Mouse (Mus musculus): ENCODE measurements around the gene Etv3.
A peak's percentile ranks its signal among the peaks of the same experiment; 100 is the strongest.
"Not testable (repeated sequence)": the region's sequence is repeated elsewhere in the genome, so short reads cannot be mapped to it uniquely, and the experiment has no call there.

The Etv3 gene

DNA sequence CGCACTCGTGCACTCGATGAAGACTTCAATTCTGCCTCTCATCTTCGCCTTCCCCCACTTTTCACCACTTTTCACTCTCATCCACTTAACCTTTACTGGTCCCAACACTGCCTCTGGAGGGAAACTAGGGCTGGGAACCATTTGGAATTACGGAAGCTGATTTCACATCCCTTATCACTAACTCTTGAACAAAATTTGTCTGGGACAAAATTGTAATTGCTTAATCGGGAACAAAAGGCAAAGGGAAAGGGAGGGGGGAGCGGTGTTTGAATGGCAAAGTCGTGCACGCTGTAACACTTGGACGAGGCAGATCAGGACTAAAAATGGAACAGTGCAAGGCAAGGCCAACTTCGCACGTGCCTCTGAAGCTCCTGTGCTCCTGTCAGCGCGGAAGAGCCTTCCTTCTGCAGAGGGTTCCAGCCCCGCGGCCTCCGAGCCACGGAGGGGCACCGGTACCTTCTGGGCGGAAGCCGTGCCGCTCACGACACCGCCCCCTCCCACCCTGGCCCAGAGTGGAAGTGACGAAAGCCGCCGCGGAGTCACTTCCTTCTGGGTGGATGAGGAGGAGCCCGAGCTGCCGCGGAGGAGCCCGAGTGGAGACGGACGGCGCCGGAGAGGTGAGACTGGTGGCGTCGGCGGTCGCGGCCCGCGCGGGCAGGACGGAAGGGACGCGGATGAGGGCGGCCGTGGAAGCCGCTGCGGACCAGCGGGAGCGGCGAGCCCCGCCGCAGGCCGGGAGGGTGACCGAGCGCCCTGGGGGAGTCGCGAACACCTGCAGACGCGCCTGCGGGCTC is at the start of gene Etv3:
Gene Etv3 (plus strand): TSS at position 365 of the 794 bp plus-strand sequence.
- DNase-seq: peak; percentile 82 to 86

DNA sequence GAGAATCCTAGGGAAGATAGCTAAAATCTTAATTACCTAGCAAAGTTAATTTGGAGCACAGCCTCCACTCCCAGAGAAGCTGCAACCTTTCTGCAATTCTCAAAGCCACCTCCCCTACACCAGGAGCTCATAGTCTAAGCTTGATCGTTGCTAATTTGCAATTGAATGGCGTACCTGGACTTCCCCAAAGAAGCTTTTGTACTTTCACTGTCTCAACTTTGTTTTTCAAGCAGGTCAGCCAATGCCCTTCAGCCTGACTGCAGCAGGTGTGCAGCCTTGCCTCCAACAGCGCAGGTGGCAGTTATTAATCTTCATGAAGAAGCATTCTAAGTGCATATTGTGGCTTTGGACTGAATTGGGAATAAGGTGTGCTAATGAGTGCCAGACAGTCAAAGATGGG is 47.3 kb upstream of the Etv3 start:
- DNase-seq: not testable (repeated sequence)

DNA sequence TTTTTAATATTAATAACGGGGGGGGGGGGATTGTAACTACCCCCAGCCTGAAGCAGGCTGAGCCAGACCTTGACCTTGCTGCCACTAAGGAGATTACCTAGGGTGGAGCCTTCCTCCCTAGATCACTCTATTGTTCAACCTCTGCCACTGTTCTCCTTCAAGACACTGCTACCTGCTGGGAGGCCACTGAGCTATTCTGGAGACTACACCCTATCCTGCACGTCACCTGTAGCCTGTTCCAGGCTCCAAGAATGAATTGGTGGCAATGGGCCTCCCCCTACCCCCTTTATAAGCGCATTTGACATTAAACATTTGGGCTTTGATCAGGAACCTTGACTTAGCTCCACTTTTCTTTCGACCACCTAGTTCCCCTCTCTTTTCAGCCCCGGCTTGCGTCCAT is 46.6 kb upstream of the Etv3 start:
- DNase-seq: not testable (repeated sequence)

DNA sequence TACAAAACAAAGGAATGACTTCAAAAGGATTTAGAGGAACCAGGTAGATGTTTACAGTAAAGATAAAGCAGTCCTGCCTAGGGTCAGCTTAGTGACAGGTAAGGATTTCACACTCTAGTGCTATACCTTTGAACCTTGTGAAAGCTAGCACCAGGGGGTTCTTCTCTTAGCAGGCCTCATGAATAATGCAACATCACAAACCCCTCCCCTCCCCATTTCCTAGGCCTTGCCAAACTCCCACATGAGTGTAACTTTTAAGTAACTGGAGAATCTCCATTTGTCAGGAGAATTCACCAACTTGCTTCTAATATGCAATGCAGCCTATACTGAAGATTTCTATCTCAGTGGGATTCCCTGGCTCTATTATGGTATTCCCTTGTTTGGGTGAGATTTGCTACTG is 46.0 kb upstream of the Etv3 start:
- not testable (repeated sequence) for DNase-seq

DNA sequence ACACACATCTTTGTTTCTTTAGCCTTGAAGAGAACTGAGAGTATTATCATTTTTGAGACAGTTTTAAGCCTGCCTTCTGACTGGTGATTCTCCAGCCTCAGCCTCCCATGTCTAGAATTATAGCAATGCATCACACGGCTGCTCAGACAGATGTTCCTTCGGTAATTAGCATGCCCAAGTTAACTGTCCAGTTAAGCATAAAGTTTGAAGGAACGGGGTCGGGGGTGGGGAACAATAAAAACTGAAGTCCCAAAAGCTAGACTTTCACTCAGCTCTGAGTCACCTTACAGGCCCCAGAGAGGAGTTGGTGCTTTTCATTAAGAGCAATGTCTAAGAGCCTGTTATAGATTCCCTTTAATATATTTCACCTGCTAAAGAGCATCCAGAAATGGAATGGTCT is 37.8 kb upstream of the Etv3 start:
- no peak for DNase-seq

DNA sequence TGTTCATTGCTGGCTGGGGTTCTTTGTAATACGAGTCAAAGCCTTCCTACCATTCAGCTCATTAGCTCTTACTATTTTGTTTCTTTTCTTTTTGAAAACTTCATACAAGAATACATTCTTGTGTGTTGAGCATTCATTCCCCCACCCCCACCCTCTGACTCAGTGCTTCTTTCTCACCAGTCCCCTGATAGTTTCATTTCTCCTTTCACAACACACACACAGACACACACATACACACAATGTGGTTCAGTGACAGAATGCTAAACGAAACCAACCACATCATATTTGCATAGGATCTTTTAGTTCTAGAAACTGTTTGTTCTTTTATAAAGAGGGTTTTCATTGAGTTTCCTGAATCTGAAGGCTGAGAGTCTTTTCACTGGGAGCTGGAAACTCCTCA is 37.3 kb upstream of the Etv3 start:
- DNase-seq: no peak

DNA sequence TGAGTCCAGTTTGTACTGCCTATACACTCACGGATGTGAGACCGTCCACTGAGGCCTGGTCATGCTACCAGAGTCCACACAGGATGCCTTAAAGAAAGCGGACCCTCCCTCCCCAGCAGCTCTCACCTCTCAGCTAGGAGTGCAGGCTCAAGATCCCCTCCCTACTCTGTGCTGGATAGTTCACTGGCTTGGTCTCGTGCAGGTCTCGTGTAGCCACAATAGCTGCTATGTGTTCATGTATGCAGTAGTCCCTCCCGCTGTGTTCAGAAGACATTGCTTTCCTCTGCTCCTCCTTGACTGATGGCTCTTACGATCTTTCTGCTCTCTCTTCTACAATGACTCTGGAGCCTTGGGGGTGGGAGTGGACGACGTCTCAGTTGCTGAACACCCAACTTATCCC is 26.9 kb upstream of the Etv3 start:
- DNase-seq: no peak

DNA sequence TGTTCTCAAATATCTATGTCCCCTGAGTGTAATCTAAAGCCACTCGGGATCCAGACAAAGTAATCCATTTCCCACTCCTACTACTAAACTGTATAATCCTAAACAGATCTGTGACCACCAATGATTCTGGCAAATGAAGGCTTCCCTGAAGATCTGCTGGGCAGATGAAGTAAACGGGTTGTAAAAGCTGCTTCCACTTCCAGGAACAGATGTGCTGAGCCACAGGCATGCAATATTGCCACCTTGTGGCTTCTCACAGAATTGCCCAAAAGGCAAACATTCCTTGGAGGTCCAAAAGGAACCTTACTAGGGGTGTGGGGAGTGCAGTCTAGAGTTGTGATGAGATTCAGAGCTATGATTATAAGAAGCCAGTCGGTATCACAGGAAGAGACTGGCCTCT is 26.1 kb upstream of the Etv3 start:
- DNase-seq: peak; percentile 25 to 74

DNA sequence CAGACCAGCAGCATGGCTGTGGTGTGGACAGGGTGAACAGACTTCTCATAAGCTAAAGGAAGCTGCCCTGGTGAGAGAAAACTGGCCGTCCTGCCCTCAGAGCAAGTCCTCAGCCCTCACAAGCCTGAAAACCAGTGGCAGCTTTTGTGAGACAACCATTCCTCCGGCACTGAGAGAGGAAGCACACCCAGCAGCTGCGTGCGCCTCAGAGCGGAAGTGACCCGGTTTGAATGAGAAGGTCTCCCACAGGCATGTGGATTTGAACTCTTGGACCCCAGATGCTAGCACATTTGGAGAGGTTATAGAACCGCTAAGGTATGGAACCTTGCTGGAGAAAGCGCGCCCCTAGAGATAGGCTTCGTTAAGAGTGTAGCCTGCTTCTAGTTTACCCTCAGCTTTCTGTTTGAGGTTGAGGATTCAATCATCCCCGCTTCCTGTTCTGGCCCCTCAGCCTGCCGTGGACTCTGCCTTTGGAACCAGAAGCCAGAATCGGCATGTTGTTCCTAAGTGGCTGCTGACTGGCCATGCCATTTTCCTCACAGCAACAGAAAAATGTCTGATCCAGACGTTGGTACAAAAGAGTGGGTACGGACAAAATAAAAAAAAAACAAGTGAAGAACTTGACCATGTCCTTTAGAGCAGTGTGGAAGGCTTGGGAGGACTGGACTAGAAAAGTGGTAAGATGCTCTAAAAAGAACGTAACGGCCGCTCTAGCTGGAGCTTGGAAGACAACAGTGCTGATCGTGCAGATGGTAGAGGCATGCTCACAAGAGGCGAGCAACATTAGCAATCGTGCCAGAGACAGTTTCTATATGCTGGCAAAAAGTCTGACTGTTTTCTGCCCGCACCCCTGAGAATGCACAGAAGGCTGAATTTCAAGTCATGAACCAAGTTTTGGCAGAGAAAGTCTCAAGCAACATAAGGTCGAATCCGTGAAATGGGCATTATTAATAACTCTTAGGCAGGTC is 24.8 kb upstream of the Etv3 start:
- DNase-seq: no peak

DNA sequence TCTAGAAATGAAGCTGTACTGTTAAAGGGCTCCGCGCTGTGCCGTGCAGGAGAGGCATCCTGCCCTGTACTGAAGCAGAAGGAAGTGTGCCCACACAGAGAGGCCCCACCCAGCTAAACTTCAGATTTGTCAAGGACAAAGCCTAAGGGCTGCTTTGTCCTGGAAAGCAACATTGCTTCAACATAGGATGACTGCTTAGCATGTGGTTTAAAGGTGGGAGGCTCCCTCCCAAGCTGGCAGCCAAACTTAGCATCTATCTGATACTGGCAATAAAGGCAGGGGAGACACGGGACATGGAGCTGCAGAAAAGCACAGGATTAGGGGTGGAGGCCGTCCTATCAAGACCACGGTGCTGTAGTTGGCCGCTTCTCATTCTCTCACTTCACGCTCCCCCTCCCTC is 24.1 kb upstream of the Etv3 start:
- DNase-seq: no peak

DNA sequence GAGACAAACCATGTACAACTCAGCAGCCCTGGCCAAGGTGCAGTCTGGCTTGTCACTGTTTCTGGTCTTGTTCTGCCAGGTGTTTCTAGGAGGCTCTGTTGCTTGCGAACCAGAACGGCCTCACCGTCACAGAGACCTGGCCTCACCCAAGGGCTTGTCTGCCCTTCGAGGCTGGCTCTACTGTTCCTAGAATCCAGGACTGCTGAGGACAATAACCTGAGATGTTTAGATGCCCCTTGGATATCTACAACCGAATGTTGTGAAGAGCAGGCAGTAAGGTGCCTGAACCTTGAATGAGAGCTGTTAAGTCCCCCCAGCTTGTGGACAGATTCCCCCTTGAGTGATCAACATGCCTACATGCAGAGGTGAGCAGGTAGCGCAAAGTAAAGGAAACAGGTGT is 22.4 kb upstream of the Etv3 start:
- DNase-seq: no peak

DNA sequence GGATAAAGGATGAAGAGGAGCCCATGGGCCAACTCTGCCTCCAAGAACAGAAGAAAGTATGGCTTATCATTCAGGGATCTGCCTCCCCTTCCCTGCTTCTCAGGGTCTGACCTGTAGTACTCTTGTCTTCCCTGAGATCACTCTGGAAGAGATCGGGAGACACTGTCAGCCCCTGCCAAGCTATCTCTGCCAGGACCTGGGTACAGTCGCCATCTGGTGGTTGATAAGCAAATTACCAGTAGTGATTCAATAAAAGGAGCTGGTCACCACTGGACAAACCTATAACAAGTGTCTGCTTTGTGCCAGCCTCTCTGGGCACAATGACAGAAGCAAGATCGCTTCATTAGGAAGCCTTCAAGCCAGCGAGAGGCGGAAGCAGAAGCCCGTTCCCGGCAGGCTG is 20.9 kb upstream of the Etv3 start:
- DNase-seq: no peak

DNA sequence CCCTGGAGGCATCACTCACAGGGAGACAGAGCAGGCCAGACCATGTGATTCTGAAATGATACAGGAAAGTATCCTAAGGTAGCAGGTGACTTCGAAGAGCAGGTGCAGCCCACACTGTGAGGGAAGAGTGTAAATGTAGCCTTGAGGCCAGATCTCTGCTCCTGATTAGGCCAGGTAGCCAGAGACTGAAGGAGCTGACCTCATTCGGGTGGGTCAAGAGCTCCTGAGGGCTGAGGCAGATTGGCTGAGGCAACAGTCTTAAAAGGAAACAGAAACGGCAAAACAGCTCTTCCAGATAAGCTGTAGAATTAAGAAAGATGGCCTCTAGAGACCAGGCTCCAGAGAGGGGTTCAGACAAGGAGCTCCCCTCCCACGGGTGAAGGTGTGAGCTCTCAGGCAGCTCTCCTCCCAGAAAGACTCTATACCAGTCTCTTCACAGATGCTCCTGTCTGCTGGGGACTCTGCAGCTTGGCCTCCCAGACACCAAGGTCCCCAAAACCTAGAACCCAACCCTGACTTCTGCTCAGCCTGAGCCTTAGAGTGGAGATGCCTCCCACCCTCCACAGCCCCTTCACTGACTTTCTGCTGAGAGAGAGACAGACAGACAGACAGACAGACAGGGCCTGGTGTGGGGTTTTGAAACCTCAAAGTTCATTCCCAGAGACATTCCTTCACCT is 20.3 kb upstream of the Etv3 start:
- DNase-seq: no peak

DNA sequence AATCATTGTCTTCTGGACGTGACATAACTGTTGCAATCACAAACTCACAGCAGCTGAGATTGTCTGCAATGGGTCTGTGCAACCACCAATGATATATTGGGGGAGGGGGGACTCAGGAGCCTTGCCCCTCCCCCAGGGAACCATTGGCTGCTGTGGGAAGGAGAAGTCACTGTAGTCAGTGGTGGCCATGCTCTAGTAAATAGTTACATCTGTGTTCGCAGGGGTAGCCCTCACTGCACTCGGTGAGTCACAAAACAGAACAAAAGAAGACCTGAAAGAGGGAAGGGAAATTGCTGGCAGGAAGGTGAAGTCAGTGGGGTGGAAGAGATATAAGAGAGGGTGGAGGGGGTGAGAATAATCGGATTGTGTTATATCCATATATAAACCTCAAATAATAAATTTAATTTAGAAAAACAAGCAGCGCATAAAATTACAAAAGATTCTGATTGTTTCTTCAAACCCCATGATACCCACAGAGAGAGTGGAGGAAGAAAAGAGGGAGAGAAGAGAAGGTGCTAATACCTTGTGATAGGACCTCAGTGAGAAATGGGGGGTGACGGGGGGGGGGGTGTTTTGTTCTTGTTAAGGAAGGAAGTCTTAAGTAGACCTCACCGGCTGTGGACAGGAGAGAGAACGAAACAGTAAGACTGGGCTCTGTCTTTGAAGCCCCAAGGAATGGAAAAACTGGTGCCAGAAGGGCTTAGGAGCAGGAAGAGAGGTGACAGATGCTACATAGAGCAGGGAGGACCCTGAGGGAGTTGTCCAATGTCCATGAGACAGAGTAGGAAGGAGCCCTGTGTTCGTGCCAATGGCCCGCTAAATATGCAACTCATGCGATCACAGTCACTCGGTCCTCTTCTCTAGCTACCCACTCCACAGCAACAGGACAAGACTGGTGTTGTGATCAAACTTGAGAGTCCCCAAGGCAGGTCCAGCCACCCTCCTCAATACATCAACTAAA is 18.5 kb upstream of the Etv3 start:
- DNase-seq: no peak

DNA sequence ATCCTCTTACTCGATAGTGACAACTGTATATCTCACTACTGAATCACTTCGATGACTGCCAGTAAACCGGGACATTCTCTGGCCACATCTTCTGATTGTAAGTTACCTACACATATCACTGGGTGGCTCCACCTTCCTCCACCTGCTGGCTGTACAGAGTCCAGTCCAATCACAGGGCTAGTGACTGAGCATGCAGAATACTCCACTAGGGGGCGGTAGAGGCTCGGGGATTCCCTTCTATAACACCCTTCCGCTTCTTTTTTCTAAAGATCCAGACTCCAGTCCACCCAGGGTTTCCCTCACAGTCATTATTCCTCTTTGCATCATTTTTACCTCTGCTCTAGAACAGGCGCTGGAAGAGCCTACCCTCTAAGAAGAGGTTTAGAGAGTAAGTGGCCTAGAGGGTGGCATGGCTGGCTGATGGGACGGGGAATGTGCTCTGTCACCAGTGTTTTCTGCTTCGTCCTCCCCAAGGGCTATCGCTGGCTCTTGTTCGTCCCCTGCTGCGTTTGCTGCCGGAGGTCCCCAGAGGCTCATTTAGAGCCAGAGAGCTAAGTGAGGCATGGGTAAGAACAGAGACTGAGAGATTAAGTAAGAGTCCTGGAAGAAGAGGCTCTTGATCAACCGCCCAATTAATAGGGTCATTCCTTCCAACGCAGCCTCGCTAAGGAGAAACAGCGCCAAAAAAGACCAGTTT is 16.9 kb upstream of the Etv3 start:
- DNase-seq: peak; percentile 84 to 94

DNA sequence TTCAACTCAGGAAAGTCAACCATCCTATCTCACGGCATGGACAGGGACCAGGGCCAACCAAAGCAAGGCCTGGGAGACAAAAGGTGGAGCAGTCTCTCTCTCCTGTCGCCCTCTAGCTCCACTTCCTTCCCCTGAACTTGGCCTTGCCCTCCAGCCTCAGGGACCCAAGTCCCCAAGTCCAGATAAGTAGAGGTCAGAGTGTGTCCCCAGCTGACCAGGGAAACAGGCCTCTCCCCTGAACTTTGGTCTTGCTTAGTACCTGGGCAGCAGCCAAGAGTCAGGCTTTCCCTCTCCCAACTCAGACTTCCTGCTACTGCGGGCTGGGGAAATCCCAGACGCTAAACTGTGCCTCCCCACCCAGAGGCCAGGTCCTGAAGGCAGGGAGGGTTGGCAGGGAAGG is 16.1 kb upstream of the Etv3 start:
- peak; percentile 84 to 85 for DNase-seq

DNA sequence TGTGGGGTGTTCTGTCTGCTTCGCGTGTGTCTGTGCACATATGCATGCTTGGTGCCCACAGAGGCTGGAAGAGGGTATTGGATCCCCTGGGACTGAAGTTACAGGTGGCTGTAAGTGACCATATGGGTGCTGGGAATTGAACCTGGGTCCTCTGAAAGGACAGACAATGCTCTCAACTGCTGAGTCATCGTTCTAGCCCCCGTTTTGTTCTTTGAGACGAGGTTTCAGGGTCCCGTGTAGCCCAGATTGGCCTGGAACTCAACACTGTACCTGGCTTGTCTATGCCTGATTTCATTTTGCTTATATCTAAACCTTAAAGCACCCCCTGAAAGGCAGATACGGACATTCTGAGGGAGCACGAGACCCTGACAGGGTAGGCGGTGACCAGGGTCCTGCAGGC is 14.4 kb upstream of the Etv3 start:
- no peak for DNase-seq

DNA sequence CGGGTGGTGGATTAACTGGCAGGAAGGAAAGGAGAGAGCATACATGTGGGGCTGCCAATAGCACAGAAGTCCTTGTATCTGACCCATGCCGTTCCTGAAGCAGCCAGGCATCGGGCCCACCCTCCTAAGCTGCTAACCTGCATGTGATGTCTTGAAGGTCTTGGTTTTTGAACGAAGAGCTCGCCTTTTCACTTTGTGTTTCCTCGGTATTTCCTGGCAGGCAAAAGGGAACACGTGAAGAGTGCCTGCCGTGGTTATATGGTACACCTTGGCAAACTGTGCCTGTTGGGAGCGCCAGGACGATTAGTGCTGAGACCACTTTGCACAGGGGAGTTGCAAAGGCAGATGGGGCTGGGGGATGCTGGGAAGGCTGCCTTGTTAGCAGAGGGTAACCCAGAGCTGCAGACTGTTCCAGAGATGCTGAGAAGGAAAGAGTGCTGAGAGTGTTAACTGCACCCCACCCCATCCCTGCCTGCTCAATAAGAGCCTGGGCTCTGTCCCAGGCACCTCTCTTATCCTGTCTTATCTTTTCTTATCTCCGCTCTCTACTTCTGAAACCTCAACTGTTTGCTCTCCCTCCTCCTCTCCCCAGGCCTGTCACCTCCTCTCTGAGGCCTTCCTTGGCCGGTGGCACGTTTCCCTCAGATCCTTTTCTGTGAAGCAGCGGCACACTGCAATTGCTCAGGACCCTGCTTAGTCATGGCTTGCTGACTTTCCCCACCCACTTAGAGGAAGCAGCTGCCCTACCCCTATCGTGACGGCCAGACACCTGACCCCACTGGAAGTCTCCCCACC is 13.0 kb upstream of the Etv3 start:
- DNase-seq: no peak

DNA sequence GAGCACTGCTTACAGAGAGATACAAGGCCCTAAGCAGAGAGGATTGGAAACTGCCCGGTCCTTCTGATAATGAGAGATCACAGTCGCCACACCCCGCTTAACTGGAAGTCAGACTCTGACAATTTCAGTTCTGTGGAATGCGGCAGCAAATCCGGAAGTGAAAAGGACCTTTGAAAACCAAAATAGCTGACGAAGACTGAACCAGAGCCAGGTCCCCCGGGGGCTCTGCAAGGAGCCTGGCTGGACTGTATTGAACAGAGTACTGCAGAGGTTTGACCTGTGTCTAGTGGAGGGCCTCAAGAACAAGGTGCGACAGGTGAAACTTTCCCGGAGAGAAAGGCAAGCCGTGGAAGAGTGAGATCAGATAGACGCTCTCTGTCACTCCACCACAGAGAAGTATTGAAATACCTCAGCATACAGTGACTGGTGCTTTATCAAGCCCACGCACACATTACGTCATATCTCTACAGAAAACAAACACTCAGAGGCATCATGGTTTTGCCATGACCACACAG is 9.6 kb upstream of the Etv3 start:
- DNase-seq: peak; percentile 65 to 77

DNA sequence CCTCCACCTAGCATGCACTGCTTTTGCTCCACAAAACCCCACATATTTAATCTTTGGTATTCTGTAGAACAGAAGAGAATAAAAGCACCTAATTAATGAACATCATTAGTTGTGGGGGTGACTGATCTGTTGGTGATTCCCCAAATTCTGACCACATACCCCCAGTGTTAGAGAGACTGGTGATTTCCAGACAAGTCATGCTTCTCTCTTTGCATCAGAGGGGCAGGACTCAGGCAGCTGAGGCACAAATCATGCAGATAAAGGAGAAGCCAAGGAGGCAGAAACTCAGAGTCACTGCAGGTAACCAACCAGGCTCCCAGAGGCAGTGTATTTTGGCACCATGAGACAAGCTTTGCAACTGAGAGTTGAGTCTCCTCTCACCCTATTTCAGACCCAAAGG is 6.8 kb upstream of the Etv3 start:
- DNase-seq: no peak
